Mouse (Mus musculus) embryo, embryonic 11.5 days (tissue): ENCODE results near the gene Zbtb49.

Source experiments
- DNase-seq: peaks from one replicate; pipeline ENCODE4 v3.0.0-alpha.2; 2012; ENCODE audit warnings: low read depth, low spot score

Zbtb49 gene

GRCm38 (mm10) chr5:38195941-38196340 lies 24.3 kb downstream of the Zbtb49 start:
- DNase-seq: no peak

GRCm38 (mm10) chr5:38194946-38195345 lies 25.3 kb downstream of the Zbtb49 start:
- no peak for DNase-seq

DNA sequence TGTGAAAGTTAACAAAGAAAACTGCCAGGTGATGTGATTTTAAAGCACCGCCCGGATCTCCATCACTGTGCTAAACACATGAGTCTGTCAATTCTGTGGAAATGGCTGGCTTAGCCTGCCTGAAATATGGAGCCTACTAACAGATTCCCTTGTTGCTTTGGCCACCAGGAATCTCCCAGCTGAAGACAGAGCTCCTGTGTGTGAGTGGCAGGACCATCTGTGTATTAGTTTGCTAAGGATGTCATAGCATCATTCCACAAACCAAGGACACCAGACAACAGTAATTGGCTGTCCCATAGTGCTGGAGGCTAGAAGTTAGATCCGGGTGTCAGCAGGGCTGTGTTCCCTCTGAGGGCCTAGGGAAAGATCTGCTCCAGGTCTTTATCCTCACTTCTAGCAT lies 29.4 kb downstream of the Zbtb49 start:
- DNase-seq: no peak

DNA sequence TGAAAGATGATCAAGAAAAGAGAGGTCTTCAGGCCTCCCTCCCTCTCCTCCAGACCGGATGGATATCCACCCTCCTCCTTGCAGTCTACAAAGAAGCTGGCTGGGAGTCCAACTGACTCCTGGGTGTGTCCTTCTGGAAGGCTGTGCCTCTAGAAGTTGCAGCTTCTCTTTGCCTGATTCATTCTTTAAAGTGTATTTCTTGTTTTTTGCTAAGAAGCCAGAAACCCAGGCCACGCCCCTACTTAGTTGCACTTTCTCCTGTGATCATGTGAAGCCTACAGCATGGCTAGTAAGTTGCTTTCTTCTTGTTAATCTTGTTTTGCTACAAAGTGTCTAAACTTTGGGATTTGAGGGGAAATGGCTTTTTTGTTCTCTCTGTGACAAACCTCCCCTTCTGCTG lies 33.3 kb downstream of the Zbtb49 start:
- no peak for DNase-seq

DNA sequence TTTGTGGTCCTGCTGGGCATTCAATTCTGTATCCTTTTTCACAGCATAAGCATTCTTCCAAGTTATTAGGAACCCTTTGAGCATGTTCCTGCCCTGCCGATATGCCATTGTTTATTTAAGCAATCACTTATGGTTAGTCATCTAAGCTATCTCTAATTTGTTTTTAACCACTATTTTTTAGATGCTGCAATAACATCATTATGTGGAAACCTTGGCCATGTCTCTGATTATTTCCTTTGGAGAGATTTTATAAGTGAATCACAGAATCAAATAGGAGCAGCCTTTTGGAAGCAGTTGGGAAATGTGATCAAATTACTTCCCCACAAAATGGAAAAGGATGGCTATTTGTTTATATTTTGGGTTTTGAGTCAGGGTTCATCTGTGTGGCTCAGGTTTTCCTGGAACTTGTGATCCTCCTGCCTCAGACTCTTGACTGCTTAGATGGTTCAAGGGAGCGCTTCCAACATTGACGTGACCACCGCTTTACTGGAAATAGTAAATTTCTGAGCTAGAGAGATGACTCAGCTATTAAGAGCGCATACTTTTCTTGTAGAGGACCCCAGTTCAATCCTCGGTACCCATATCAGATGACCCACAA lies 35.5 kb downstream of the Zbtb49 start:
- DNase-seq: no peak

DNA sequence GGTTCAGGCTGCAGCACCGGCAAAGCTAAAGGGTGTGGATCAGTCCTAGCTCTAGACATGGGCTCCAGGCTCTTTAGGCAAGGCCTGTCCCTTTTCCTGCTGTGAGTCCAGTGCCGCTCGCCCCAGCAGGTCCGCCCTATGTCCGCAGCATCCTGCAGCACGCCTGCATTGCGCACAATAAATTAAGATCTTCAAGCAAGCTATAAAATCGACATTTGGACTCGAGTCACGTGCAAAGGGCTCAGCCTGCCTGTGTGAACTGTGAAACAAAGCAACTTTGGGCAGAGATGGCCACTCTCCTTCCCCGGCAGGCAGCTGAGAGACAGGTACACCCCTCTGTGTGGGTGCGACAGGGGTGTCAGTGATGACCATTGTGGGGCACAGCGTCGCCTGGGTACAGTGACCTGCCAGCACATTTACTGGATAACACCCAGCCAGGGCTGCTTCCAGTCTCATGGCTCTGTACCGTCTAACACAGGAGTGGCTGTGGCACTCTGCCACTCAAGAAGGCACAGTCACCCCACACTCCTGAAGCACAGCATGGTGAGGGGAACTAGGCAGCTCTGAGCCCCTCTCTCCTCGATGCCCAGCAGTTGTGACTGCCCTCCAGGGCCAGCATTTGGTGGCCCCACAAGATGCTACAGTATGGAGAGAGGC lies 45.9 kb downstream of the Zbtb49 start:
- DNase-seq: no peak

DNA sequence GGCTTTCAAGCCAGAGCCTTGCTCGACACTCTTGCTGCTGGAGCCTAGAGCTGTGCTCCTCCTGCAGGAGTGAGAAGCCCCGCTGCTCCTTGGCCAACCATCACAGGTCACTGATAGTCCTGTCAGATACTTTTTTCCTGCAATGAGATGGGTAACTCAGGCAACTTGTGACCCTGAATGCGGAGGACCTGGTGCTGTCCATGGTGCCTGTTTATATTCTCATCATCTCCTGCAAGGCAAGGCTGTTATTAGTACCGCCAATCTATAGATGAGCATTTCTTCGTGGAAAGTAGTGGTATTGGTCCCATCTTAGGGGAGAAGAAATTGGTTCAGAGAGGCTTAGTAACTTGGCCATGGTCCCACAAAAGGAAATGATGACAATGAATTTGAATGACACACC lies 46.5 kb downstream of the Zbtb49 start:
- DNase-seq: no peak

- DNase-seq: no peak
Observed at GRCm38 (mm10) chr5:38168497-38168896, 51.8 kb downstream of the Zbtb49 start.

DNA sequence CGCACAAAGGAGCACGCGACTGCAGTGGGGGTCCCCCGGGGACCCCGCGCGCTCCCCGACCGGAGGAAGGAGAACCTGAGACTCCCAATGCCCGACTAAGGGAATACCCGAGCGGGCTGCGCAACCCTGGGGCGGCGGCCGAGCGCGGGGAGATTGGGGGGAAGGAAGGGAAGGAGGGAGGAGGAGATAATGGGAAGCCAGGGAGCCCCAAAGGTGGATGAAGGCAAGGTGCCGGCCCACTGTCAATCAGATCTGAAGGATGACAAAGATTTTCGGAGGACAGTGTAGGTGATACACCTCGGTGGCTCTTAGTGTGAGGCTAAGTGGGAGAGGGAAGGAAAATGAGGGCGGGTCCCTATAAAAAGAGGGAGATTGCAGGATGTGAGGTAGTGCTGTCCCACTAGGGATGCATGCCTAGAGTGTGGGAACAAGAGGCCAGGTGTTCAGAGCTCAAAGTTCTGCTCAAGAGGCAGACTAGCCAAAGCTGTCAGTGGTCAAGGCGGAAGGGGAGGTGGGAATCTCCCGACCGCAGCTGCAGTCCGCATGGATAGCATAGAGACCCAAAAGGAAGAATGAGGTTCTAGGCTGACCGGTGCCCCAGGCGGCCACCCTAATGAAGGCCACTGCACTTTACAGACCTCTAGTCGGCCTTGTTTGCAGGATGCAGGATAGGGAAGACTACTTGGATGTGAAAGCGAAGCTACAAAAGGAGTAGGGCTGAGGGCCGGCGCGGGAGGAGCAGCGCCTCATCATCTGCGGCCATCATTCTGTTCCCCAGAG lies 60.4 kb downstream of the Zbtb49 start, which contains the start of gene Nsg1:
Nsg1 (minus strand) TSS at position 274 of the 780 bp plus-strand sequence.
- DNase-seq: no peak

GRCm38 (mm10) chr5:38158947-38159633 lies 61.2 kb downstream of the Zbtb49 start:
- peak; percentile 49 for DNase-seq

DNA sequence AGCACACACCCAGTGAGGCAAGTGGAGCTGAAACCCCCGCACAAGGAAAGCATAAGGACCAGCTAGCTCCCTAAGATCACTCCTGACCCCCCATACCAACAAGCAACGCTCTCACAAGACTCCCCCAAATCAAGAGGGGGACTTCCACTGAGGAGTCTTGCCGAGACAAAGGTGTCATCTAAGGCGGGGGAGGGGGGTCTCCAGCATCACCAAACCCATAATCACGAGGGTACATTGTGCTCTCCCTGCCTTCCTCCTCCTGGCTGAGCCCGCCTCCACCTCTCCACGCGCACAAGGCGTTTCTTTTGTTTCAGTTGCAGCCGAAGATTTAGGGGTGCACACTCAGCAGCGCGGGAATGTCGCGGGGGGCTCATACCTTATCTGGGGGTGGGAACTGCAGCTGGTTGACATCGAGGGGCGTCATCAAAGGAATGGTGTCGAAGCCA lies 61.7 kb downstream of the Zbtb49 start:
- DNase-seq: no peak

DNA sequence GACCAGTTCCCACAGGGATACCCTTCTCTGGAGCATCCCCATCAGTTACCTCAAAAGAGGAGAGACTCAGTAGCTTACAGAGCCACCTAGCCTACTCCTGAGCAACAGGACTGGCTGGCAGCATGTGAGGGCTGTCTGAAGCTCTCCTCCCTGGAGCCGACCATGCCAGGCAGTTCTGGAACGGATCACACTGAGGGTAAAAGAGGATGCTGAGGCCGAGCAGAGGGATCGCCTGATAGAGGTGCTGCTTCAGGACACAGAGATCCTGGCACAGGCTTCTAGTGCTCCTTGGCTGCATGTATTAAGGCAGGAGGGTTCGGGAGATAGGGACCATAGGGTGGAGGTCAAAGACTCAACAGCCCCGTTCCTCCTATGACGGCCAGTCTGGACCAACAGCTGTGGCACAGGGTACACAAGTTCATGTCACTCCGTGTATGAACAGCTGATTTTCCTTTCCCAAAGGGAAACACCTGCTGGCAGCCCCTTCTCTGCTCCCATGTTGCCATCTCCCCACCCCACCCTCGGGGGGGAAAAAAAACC lies 62.7 kb downstream of the Zbtb49 start:
- DNase-seq: no peak

DNA sequence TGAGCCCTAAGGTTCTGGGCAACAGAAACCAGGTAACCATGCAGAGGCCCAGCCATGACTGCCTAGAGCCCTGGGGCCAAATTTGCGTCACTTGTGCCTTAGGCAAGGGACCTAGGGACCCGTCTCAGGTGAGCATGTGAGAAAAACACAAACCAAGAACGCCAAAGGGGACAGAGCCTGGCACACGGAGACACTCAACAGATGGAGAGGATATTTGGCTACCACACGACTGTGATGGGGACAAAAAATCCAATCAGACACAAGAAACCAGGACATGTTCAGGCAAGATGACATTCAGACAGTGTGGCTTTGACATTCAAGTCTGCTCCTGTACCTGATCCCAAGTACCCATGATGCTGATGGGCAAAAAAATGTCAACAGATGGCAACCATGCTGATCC lies 66.6 kb downstream of the Zbtb49 start:
- DNase-seq: no peak

DNA sequence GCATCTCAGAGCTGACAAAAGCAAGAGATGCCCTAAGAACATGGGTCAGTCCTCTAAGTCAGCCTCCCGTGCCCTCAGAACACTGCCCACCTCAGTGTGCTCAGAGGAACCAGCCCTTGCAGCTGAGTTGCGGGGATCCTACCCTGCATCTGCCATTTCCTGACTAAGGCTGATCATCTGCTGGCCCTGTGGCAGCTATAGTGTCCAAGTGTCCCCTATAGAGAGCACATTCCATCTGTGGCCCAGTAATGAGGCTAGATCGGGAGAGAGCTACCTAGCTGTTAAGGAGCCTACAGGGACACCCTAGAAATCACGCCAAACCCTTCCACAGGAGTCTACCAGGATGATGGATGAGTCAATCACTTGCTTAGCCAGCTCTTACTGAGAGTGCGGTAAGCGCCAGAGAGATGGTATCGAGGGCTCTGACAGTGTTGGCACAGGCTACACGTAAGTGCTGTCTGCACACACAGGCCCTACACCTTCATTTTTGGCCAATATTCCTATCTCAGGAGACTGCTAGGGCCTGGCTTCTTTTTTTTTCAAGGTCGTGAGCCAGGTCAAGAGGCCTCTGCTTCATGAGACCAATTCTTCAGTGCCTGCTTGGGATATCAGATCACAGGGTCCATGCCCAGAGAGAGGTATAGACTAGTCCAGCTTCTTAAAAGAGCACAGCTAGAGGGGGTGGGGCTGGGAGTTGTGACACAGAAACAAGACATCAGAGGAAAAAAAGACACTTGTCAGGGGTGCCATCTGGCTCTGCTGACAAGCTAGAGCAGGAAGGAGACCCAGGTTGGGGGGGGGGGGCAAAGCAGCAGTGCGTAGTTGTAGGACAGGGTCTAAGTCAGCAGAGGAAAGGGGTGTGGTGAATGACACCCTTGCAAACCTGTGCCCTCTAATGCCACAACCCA lies 67.8 kb downstream of the Zbtb49 start:
- no peak for DNase-seq

- DNase-seq: no peak
Observed at GRCm38 (mm10) chr5:38151264-38151663, 69.0 kb downstream of the Zbtb49 start.

DNA sequence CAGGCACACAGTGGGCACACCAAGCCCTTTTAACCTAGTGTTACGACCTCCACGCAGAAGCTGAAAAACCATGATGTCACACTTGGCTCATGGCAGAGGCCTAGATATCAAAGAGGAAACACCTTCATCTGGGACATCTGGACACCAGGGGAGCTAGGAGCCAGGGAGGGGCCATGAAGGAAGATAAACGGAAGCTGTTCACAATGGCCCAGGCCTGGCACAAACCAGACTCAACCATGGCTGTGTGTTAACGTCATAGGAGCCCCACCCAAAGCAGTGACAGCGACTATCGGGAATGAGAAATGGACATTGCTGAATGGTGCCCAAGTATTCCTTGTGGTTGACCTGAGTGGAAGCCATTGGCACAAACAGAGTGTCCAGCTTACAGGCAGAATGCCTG lies 73.7 kb downstream of the Zbtb49 start:
- DNase-seq: no peak

DNA sequence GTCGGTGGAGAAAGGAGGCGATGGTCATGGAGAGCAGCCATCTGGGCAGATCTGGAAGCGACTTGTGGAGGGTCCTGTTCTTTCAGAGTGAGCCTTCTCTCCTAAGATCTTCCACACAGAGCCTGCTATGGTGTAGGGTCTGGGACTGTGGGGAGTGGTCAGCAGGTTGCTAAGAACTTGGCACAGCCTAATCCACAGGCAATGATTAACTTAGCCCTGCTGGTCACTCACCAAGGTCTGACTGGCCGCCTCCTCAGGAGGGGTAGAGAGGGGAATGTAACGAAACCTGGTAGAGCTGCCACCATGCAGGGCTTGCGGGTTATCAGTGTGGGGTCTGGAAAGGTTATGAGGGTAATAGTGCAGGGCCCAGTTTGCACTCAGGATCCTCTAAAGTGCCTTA lies 79.4 kb downstream of the Zbtb49 start:
- DNase-seq: no peak
